Mouse (Mus musculus) kidney, postnatal 14 days (tissue): ENCODE results near the gene Trappc3.

Experiments
- DNase-seq: peaks from one replicate; pipeline ENCODE4 v3.0.0; 2022; ENCODE audit warnings: mixed read lengths

The Trappc3 gene

GRCm38 (mm10) chr4:126315931-126316330 lies 53.8 kb downstream of the Trappc3 start:
- peak; percentile 71 for DNase-seq

GRCm38 (mm10) chr4:126316443-126317040 lies 54.4 kb downstream of the Trappc3 start:
- no peak for DNase-seq

DNA sequence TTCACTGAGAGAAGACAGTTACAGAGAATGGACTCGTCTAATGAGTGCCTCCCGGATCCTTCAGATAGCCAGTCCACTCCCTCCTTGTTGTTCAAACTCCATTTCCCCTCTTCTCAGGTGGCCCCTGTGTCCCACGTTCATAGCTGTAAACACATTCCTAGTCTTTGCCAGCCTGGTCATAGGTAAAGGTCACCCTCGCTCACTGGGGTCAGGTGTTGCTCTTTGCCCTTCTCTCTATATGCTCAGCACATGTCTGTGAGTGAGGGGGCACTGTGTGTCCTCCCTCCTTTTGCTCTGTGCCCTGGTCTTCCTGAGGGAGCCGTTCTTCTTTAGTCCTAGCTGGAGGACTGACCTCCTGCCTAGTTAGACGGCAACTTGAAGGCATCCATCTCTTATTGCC lies 57.7 kb downstream of the Trappc3 start:
- DNase-seq = no peak

DNA sequence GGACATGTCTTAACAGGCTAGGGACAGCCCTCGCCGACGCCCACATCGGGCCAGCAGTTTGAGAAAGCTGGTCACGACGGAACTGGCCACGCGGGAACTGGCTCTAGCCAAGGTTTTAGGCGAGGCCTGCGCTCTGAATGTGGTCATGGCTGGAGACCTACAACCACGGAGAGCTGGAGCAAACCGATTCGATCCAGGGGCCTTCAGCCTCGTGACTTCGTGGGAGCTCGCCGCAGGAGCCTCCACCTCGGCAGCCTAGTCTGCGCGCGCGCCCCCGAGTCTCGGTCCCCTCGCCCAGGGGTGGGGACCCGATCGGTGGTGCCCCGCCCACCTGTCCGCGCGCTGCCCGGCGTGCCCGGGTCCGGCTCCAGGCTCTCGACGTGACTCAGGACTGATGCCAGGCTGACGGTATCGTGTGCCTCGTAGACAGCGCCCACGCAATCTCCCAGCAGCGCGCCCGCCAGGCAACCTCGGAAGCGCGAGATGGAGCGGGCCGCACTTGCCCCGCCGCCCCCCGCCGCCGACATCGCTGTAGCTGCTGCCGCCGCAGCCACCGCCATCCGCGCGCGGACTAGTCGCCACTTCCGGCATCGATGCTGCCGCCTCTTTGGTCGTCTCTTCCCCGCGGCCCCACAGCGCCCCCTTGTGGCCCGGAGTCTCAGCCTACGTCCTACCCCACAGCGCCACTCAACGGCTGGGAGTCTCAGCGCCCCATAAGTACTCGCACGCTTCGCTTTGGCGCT lies 59.2 kb downstream of the Trappc3 start, which contains the start of gene Adprhl2:
TSS of gene Adprhl2 (minus strand) at position 593 of the 743 bp plus-strand sequence.
- DNase-seq = peak; percentile 97

DNA sequence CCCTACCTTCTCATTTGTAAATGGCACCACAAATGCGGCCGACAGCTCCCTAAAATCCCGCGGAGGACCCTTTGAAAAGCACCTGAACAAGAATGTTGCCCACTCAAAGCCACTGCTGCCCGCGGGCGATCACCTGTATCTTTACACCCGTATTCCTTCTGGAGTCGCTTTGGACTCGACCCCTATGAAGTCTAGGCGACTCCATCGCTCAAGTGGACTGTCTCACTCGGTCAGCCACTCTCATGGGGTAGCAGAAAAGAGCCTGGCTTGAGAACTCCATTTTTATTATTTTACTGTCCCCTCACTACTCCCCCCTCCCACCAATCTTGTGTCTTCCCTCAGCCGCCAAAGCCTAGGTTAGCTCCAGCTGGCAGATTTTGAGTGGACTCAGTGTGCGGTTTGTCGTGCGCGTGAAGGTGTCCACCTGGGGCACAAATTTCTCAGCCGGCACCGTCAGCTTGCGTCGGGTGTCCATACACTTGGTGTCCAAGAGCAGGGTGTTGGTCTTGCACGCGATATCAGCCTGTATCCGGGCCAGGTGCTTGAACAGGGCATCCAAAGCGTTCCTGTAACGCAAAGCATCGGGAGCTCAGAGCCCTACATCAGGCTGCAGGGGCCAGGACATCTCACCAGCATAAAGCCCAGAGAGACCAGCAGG lies 59.9 kb downstream of the Trappc3 start:
- no peak for DNase-seq

- no peak for DNase-seq
These were observed 60.5 kb downstream of the Trappc3 start for GRCm38 (mm10) chr4:126322646-126323045.

GRCm38 (mm10) chr4:126324861-126325260 lies 62.7 kb downstream of the Trappc3 start:
- DNase-seq = no peak

DNA sequence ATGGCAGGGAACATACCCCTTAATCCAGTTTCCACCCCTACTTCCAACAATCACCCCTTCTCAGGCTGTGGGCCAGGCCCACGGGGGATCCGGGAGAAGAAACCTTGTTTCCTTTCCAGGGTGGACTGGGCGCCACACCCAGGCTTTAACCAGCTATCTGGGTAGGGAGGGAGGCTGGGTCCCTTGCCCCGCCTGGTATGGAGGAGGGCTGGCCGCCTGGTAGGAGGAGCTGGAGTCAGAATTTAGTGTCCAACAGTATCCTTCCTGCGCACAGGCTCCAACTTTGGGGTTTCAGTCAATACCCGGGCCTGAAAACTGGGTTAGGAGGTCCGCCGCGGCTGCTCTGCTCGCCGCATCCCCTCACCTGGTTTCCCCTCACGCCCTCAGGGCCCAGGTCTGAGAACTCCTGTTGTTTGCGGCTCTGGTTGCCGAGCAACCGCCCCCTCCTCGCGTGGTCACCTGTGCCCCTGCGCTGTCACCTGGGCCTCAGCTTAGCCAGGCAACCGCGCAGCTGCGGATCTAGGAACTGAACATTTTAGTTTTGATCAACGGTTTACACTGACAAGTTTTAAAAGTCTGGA lies 63.2 kb downstream of the Trappc3 start, which contains the start of gene Tekt2:
TSS of gene Tekt2 (minus strand) at position 408 of the 581 bp plus-strand sequence.
- DNase-seq = peak; percentile 27
